Mouse (Mus musculus) megakaryocyte-erythroid progenitor cell, adult 5 weeks (primary cell): ENCODE measurements around the gene Lcn10. TPM values are rescaled to one million over a fixed set of nuclear protein-coding genes. Genes with fewer than 3 reads are reported as not detected.

Experiments used
- polyA plus RNA-seq: library from polyadenylated mRNA; stranded (reverse); fragments of >175 nt; gene quantifications from 2 replicates; pipeline ENCODE4 v1.2.3, GENCODE M21; 2012

Gene Lcn10
- polyA plus RNA-seq: not detected in 2 replicates

GRCm38 (mm10) chr2:25682426-25682825 is at the start of gene Lcn10:
TSS of gene Lcn10 (plus strand) at chr2:25682726.

GRCm38 (mm10) chr2:25652902-25653301 is 29.6 kb upstream of the Lcn10 start, which contains the start of gene Lcn8:
TSS of gene Lcn8 (plus strand) at chr2:25653120.

GRCm38 (mm10) chr2:25657652-25658051 is 24.9 kb upstream of the Lcn10 start, which contains the start of gene Lcn5:
TSS of gene Lcn5 (plus strand) at chr2:25657952.

GRCm38 (mm10) chr2:25676486-25676885 is 6.0 kb upstream of the Lcn10 start, which contains the start of gene Lcn6:
TSS of gene Lcn6 (plus strand) at chr2:25676786.

GRCm38 (mm10) chr2:25699743-25700142 is 17.2 kb downstream of the Lcn10 start, which contains the start of gene Obp2a:
TSS of gene Obp2a (plus strand) at chr2:25700043.

GRCm38 (mm10) chr2:25706643-25707481 is 24.3 kb downstream of the Lcn10 start, which contains the start of gene Bmyc:
TSS of gene Bmyc (plus strand) at chr2:25706739.

Other genes with a start within 250 kb of the Lcn10 start
- 0.61 TPM in 1 of 2 replicates, not detected in the other for gene Clic3, start 225.9 kb upstream of the Lcn10 start, polyA plus RNA-seq
- 81.2 and 90.9 TPM in 2 replicates for gene Paxx, start 221.6 kb upstream of the Lcn10 start, polyA plus RNA-seq
- 0.83 and 1.2 TPM in 2 replicates for gene Ptgds, start 212.7 kb upstream of the Lcn10 start, polyA plus RNA-seq
- not detected in 2 replicates for gene Lcn12, start 188.8 kb upstream of the Lcn10 start, polyA plus RNA-seq
- gene Fbxw5, start 182.0 kb upstream of the Lcn10 start, polyA plus RNA-seq: 39.7 and 48.0 TPM in 2 replicates
- gene C8g, start 181.0 kb upstream of the Lcn10 start, polyA plus RNA-seq: 0.13 and 0.45 TPM in 2 replicates
- gene Traf2, start 135.8 kb upstream of the Lcn10 start, polyA plus RNA-seq: 11.8 and 12.9 TPM in 2 replicates
- gene Edf1, start 124.9 kb upstream of the Lcn10 start, polyA plus RNA-seq: 607 and 733 TPM in 2 replicates
- gene Mamdc4, start 107.9 kb upstream of the Lcn10 start, polyA plus RNA-seq: 2.5 and 2.7 TPM in 2 replicates
- 14.1 and 16.5 TPM in 2 replicates for gene Phpt1, start 107.5 kb upstream of the Lcn10 start, polyA plus RNA-seq
- 0.37 and 0.81 TPM in 2 replicates for gene Ajm1, start 101.0 kb upstream of the Lcn10 start, polyA plus RNA-seq
- gene Rabl6, start 74.2 kb upstream of the Lcn10 start, polyA plus RNA-seq: 76.2 and 87.1 TPM in 2 replicates
- not detected in 2 replicates for gene Ccdc183, start 65.0 kb upstream of the Lcn10 start, polyA plus RNA-seq
- 11.4 and 11.5 TPM in 2 replicates for gene Tmem141, start 60.7 kb upstream of the Lcn10 start, polyA plus RNA-seq
- gene Fcna, start 54.7 kb upstream of the Lcn10 start, polyA plus RNA-seq: 0.49 and 1.0 TPM in 2 replicates
- not detected in 2 replicates for gene Lcn8, start 29.6 kb upstream of the Lcn10 start, polyA plus RNA-seq
- gene Lcn5, start 24.8 kb upstream of the Lcn10 start, polyA plus RNA-seq: not detected in 2 replicates
- not detected in 2 replicates for gene Lcn6, start 5.9 kb upstream of the Lcn10 start, polyA plus RNA-seq
- not detected in 2 replicates for gene Obp2a, start 17.3 kb downstream of the Lcn10 start, polyA plus RNA-seq
- gene Bmyc, start 24.0 kb downstream of the Lcn10 start, polyA plus RNA-seq: 115 and 133 TPM in 2 replicates
- not detected in 2 replicates for gene Obp2b, start 54.3 kb downstream of the Lcn10 start, polyA plus RNA-seq
- gene Lcn3, start 82.8 kb downstream of the Lcn10 start, polyA plus RNA-seq: not detected in 2 replicates
- not detected in 2 replicates for gene Lcn11, start 94.3 kb downstream of the Lcn10 start, polyA plus RNA-seq
- not detected in 2 replicates for gene Gm13539, start 99.5 kb downstream of the Lcn10 start, polyA plus RNA-seq
- gene Glt6d1, start 133.1 kb downstream of the Lcn10 start, polyA plus RNA-seq: not detected in 2 replicates
- not detected in 2 replicates for gene Lcn9, start 140.4 kb downstream of the Lcn10 start, polyA plus RNA-seq
- gene Sohlh1, start 164.5 kb downstream of the Lcn10 start, polyA plus RNA-seq: not detected in 2 replicates
- 0.01 TPM in 1 of 2 replicates, not detected in the other for gene Kcnt1, start 181.0 kb downstream of the Lcn10 start, polyA plus RNA-seq